Mouse (Mus musculus) yolk sac, embryonic 10.5 days (tissue): Measurements from ENCODE around the gene Pnp.
"Not testable (repeated sequence)": the region's sequence is repeated elsewhere in the genome, so short reads cannot be mapped to it uniquely, and the experiment has no call there.

Experiments used
- DNase-seq: peaks from one replicate; pipeline ENCODE4 v3.0.0-alpha.2; 2017; ENCODE audit warnings: low spot score

The Pnp gene

DNA sequence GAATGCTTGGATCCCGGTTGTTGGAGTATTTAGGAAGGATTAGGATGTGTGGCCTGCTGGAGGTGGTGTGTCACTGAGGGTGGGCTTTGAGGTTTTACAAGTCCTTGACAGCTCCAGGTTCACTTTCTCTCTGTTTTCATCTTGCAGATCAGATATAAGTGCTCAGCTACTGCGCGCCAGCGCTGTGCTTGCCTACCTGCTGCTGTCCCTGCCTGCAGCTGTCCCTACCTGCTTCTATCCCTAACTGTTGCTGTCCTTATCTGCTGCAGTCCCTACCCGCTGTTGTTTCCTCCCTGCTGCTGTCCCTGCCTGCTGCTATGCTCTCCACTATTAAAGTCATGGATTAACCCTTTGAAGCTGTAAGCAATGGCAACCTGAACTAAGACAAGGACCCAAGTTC is 44.1 kb downstream of the Pnp start:
- no peak for DNase-seq

DNA sequence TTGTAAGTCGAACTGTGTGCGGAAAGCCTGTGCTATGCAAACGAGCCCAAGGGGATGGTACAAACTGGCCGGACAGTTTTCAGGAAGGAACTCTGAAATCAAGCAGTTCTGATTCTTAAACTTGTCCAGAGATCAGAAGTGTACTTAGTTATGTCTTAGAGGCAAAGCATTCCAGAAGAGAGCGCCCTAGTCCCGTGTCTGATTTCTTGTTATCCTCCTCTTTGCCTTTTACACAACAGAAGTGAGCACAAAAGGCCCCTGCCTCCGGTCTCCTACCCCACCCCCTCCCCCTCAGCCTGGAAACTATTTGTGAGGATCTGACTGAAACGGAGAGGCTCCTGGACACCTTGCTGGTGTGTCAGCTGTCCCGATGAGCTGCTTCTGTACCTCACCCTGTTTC is 45.8 kb downstream of the Pnp start:
- DNase-seq, result no peak

DNA sequence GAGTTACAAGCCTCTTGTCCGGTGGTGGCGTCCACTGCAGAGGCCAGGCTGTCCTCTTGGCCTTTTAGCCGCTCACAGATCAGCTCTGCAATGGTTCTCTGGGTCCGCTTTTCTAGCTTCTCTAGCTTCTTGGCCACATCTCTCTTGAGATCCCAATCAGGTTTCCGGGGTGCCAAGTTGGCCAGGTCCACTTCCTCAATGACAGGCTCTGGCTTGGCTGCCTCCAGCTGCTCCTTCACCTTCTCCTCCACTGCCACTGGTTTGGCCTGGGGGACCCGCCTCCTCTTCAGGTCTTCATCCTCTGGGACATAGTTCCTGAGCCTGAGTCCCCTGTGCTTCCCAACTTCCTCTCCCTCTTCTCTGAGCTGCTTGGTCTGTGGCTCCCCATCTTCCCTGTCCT is 47.6 kb downstream of the Pnp start:
- DNase-seq, result not testable (repeated sequence)

GRCm38 (mm10) chr14:50979631-50980030 is 48.7 kb downstream of the Pnp start:
- no peak for DNase-seq

GRCm38 (mm10) chr14:50981207-50981606 is 50.3 kb downstream of the Pnp start:
- no peak for DNase-seq

GRCm38 (mm10) chr14:50981837-50982236 is 51.0 kb downstream of the Pnp start:
- no peak for DNase-seq

- DNase-seq, result no peak
These were observed 56.8 kb downstream of the Pnp start for GRCm38 (mm10) chr14:50987668-50988067.

- no peak for DNase-seq
These were observed 60.2 kb downstream of the Pnp start for GRCm38 (mm10) chr14:50991037-50991436.

GRCm38 (mm10) chr14:50997088-50997487 is 66.2 kb downstream of the Pnp start:
- no peak for DNase-seq

DNA sequence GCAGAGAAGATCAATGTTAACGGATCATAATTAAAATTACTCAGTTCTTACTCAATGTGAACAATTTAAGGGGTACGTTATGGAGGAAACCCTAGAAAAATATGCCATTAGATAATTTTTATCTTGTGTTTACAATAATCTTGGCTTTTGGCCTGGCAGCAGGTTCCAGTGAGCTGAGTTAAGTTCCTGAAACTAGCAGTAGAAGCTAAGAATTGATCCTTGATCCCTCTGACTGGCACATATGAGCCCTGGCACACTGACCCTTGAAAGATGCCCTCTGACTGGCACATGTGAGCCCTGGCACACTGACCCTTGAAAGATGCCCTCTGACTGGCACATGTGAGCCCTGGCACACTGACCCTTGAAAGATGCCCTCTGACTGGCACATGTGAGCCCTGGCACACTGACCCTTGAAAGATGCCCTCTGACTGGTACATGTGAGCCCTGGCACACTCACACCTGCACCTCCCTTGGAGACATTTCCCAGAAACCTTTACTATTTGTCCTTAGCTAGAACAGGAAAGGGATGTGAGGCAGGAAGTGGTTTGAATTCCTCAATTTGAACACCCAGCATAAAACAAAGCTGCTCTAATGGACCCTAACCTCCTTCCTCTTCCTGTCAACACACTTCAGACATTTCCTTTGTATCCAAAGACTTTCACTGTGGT is 67.3 kb downstream of the Pnp start:
- no peak for DNase-seq

GRCm38 (mm10) chr14:51007152-51007801 is 76.4 kb downstream of the Pnp start, which contains the start of gene Rnase10:
Rnase10 (plus strand) TSS chr14:51007751.
- no peak for DNase-seq

DNA sequence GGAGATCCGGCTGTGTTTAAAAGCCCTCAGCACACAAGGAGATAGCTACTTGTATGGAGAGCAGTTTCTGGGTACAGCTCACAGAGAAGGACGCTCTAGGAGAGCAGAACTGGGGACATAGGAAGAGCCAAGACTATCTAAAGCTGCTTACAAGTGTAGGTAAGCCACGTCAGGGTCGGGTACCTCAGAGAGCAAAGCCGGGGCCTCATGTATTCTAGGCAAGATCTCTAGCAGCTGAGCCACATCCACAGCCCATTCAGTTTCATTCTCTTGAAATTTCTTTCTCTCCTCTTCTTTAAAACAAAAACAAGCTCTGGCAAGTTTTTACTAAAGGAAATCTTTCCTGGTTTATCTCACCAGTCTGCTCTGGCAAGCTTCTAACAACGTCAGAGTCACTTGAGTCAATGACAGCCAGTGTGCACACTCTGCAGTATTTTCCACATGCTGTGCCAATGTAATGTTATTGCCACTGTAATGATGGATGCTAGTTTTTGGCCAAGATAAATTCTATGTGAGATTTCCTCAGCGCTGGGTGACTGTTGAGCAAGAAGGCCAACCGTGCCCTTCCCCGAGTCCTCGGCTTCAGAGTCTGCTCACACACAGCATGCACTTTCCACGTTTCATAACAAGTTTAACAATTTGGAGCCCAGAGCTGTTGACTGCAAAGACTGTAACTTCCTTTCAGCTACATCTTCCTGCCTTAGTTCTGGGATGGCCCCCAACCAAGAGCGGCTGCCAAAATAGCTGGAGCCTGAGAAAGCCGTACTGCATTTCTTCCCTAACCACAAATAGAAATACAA is 77.2 kb downstream of the Pnp start:
- no peak for DNase-seq

- DNase-seq, result no peak
These were observed 77.9 kb downstream of the Pnp start for GRCm38 (mm10) chr14:51008781-51009180.

DNA sequence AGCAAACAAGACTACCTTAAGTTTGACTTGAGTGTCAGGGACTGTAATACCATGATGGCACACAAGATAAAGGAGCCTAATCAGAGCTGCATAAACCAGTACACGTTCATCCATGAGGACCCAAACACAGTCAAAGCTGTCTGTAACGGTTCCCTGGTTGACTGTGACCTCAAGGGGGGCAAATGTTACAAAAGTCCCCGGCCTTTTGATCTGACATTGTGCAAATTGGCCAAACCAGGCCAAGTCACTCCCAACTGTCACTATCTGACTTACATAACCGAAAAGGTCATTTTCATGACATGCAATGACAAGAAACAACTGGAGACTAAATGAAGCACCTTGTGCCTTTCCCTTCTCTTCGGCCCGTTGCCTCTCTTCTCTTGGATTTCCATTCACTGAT is 78.7 kb downstream of the Pnp start:
- DNase-seq, result no peak

DNA sequence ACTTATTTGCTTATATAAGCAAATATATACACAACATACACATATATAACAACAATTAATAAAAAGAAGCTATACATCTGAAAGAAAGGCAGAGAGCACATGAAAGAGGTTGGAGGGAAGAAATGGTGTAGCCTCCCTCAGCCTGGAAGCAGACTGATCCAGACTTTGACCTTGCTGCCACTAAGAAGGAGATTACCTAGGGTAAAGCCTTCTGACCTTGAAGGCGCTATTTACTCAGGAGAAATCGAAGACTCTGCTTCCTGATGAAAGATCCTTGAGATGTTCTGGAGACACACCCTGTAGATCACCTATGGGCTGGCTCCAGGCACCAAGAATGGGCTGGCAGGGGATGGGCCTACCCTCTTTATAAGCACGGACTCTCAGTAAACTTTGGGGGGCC is 83.8 kb downstream of the Pnp start:
- not testable (repeated sequence) for DNase-seq
